Mouse (Mus musculus) testis, adult 2 months (tissue): ENCODE measurements at regions not wholly inside any gene's neighbourhood (a gene's known extent, or its start where the extent isn't known, plus 50 kb on each side); places are given as distances from the start of the nearest gene placed in this dataset.

Source experiments
- H3K27ac ChIP-seq: fragments of 200-500 bp; 2 replicates; pipeline ENCODE4 v1.5.1; 2012; ENCODE audit warnings: low read depth, low read length; ENCODE audit not compliant: control insufficient read depth, insufficient read depth
- H3K27me3 ChIP-seq: fragments of 200-500 bp; 2 replicates; pipeline ENCODE4 v1.6.1; 2012; ENCODE audit warnings: mild to moderate bottlenecking, low read length, moderate library complexity; ENCODE audit not compliant: control insufficient read depth, insufficient read depth
- H3K36me3 ChIP-seq: fragments of 200-500 bp; 2 replicates; pipeline ENCODE4 v1.6.1; 2012; ENCODE audit warnings: mild to moderate bottlenecking, low read length; ENCODE audit not compliant: control insufficient read depth, insufficient read depth
- H3K4me1 ChIP-seq: fragments of 200-500 bp; 2 replicates; pipeline ENCODE4 v1.6.1; 2012; ENCODE audit warnings: low read length; ENCODE audit not compliant: control insufficient read depth, insufficient read depth
- H3K4me3 ChIP-seq: fragments of 200-500 bp; 2 replicates; pipeline ENCODE4 v1.5.1; 2012; ENCODE audit warnings: low read depth, mild to moderate bottlenecking, low read length, moderate library complexity, mixed read lengths; ENCODE audit not compliant: control insufficient read depth
- CTCF ChIP-seq: fragments of 200-500 bp; IDR thresholded peaks from 2 replicates; pipeline ENCODE4 v1.5.1; 2012; ENCODE audit warnings: low read depth, mild to moderate bottlenecking, inconsistent platforms, low read length, moderate library complexity; ENCODE audit not compliant: control insufficient read depth, insufficient read depth, insufficient replicate concordance
- POLR2A ChIP-seq: fragments of 200-500 bp; IDR thresholded peaks from 2 replicates; pipeline ENCODE4 v1.6.1; 2012; ENCODE audit warnings: low read depth, mild to moderate bottlenecking, inconsistent platforms, low read length, moderate library complexity; ENCODE audit not compliant: control insufficient read depth

DNA sequence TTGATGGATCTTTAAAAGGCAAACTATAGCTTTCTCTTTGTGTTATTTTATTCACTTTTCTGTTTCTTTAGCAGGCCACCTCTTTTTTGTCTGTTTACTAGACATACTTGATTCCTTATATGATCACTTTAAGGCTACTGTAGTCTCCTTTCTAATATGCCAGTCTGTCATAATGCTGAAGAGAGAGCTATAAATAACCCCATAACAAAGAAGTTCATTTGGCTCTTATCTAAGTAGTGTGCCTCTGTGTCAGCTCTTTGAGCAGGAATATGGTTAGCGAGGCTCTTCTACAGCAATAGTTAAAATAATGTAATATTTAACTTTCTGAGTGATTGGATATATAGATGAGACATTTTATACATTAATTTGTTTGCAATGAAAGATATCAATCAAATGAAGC, 507.0 kb upstream of the Cblb start:
- TF ChIP-seq POLR2A (no peak), CTCF (no peak)
- Histone ChIP-seq H3K4me1 (no peaks in the 10 kb centered on the region), H3K36me3 (no peaks in the 10 kb centered on the region), H3K27me3 (no peaks in the 10 kb centered on the region), H3K4me3 (no peak overlapping the region), H3K27ac (no peak overlapping the region)

DNA sequence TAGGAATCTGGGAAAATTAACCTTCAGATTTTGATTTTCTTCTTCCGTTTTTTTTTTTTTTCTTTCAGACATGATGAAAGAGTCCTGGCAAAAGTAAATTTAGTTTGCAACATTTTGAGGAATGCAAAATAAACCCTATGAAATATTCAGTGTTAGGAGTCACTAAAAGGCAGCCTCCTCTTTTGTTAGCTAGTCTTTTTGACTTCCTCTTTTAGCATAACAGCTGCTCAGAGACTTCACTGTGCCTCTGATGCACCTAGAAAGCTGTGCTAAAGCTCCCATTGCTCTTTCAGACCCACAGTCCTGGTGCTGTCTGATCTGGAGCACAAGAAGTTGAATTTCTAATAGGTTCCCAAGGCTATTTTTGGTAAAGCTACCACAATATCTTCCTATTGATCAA, 498.5 kb upstream of the Cblb start:
- no peak for TF ChIP-seq CTCF
- no peak for TF ChIP-seq POLR2A
- Histone ChIP-seq H3K36me3 (no peaks in the 10 kb centered on the region), H3K4me3 (no peak overlapping the region), H3K4me1 (no peaks in the 10 kb centered on the region), H3K27me3 (no peaks in the 10 kb centered on the region), H3K27ac (no peak overlapping the region)

DNA sequence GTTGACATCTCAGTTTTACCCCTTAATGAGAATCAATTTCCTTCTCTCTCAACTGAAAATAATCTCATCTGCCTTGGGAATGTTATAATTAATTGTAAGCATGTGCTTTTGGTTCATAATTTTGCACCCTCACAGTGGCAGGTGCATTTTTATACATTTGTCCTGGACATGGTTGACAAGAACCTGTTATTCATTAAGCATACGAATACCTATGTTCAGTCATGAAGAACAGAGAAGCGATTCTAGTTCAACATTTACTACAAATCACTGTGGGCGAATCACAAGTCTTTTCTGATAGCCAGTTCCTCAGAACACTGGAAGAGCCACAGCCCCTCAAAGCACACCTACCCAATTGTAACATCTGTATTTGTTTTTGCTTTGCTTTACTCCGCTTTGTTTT, 487.3 kb upstream of the Cblb start:
- Histone ChIP-seq H3K4me1 (no peaks in the 10 kb centered on the region), H3K36me3 (no peaks in the 10 kb centered on the region), H3K4me3 (no peak overlapping the region), H3K27ac (no peak overlapping the region), H3K27me3 (no peaks in the 10 kb centered on the region)
- no peak for TF ChIP-seq POLR2A

DNA sequence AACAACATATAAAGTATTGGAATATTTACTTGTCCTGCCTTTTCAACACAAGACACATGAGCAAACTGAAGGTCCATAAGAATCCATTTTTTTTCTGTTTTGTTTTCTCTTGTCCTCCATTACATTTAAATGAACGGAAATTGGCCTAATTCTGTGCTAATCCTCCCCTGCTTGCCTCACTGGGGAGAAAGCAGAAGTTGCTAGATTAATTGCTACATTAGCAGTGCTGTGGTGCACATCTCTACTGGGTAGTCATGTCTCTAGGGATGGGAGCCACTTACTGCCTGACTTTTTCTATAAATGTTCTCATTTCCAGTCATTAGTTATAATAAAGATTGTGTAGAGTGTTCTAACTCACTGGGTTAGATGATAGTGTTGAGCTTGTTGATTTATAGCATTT, 484.0 kb upstream of the Cblb start:
- TF ChIP-seq POLR2A (no peak), CTCF (no peak)
- Histone ChIP-seq H3K4me3 (no peak overlapping the region), H3K4me1 (no peaks in the 10 kb centered on the region), H3K27me3 (no peaks in the 10 kb centered on the region), H3K27ac (no peak overlapping the region), H3K36me3 (no peaks in the 10 kb centered on the region)

DNA sequence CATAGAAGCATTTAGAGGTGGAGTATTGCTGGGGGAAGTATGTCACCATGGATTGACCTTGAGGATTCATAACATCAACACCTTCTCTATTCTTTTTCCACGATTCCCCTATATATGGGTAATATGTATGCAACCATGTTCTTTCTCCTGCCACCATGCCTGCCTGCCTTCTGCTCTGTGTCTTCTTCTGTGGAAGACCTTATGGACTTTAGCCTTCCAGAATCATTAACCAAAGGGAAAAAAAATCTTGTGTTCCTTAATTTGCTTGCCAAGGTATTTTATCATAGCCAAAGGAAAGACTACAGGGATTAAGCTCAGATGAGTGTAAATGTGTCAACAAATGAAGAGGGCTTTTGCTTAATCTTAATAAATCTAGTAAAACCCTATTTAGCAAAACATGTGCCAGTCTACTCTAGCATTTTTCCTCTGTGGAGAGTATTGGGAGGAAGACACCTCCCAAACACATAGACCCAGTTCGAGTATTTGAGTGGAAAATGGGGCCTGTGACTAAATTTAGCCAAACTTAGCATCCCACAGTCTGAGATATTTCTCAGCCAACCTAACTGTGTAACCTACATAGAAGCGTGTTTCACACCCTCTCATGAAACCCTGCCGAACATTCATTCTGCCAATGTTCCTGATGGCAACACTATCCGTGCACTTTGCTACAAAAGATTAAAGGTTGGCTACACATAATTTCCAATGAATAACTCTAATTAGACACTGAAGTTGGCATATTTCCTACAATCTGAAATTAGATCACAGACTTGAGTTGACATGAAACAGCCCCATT, 468.0 kb upstream of the Cblb start:
- TF ChIP-seq POLR2A (no peak), CTCF (no peak)
- Histone ChIP-seq H3K4me1 (no peaks in the 10 kb centered on the region), H3K27me3 (no peaks in the 10 kb centered on the region), H3K36me3 (no peaks in the 10 kb centered on the region), H3K4me3 (no peak overlapping the region), H3K27ac (no peak overlapping the region)

DNA sequence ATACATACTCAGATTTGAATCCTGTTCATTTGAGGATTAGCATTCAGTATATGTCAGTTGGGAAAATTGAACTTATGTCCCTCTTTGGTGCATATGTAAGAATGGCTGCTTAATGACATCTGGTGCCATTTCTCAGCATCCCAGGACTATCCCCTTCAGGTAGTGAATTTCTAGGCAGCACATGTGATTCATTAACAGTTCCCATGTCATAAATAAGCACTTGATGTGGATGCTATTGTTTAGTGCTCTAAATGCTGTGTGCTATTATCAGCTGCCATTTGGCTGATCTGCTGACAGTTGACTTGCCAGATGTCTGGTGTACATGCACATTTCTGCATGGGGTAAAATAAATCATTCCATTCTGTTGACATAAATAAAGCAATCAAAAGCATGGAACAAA, 467.0 kb upstream of the Cblb start:
- Histone ChIP-seq H3K27ac (no peak overlapping the region), H3K27me3 (no peaks in the 10 kb centered on the region), H3K4me3 (no peak overlapping the region), H3K36me3 (no peaks in the 10 kb centered on the region), H3K4me1 (no peaks in the 10 kb centered on the region)
- TF ChIP-seq POLR2A: no peak
- TF ChIP-seq CTCF: no peak

DNA sequence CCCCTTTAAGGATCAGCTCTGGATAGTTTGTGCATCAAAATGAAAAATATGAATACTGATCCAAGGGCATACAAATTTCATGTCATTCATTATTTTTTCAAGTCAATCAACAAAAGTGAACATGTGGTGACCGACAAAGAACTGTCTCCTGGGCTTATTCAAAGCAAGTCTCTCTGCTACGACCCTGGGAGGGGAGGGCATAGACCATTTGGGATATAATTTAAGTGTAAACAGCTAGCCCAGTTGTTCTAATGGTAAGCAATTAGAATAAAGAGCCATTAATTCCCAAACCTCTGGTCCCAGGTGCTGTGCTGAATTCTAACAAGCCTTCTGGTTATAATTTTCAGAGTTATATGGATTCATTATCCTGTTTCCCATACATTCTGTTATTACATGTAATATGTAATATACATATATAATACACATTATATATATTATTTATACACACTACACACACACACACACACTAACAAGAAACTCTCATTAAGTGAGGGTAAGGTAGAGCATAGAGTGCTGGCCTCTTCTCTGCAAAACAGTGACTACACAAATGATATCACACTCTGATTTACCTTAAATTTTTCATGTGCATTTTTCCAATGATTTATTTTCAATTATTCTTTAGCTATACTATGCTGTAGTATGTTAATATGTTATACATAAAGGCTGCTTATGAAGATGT, 453.0 kb upstream of the Cblb start:
- TF ChIP-seq POLR2A (no peak), CTCF (no peak)
- no peak overlapping the region for H3K4me3 ChIP-seq

More for the DNA sequence above, 453.0 kb upstream of the Cblb start:
- Histone ChIP-seq H3K27ac (no peak overlapping the region), H3K36me3 (no peaks in the 10 kb centered on the region), H3K4me1 (no peaks in the 10 kb centered on the region), H3K27me3 (no peaks in the 10 kb centered on the region)
